In the genomic region with DNA sequence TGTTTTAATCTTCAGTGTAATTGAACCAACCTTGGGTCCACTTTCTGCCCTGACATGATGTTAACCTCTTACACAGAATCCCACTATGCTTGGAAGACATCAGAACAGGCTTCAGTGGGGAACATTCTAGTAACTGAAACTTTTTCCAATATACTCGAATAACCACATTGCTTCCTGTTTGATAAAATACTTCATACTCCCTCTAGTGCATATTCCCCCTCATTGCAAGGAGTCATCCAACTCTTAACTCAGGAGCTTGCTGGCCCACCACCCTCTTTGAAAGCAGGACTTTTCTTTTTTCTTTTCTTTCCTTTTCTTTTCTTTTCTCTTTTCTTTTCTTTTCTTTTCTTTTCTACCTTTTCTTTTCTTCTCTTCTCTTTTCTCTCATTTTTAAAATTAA, we compare ENCODE assay signal across 11 mouse cellular contexts.
A peak's percentile ranks its signal among the peaks of the same experiment; 100 is the strongest.
DNase-seq lines count a peak whose midpoint lies in the region; ATAC-seq and TF ChIP-seq lines count a peak whose summit lies in the region.
"Had no signal": no experiment of that assay in that cellular context is flagged by ENCODE, and none has a peak within 500 bp of the region (broad histone marks: within the 10 kb centered on the region; RNA-seq: fewer than 3 reads in every experiment).

No protein-coding gene starts in this region.

- TF ChIP-seq CTCF in kidney, postnatal 0 days (IDR thresholded peaks at IDR 0.05; ENCODE audit: low read depth), result peak; percentile 72
- TF ChIP-seq CTCF in E14TG2a.4 (conservative IDR thresholded peaks at IDR 0.05; ENCODE audit: low read length), result peak; percentile 29

- no peak for DNase-seq in cerebellum, adult 11-12 months
- DNase-seq in kidney, postnatal 0 days (ENCODE audit: low spot score), result peak; percentile 82
- DNase-seq in kidney, adult 18-20 months, result no peak
- DNase-seq in embryonic facial prominence, embryonic 14.5 days (ENCODE audit: low spot score), result peak; percentile 50
- DNase-seq in adrenal gland, postnatal 10 days, result no peak
- no peak for DNase-seq in cerebellum, postnatal 25 days
- DNase-seq: heart, postnatal 36 days; thymus, postnatal 4 days had no signal

- peak; percentile 31; the same call in 1 of the 2 replicates for ATAC-seq in cerebellum, adult (ENCODE audit: insufficient number of reproducible peaks, low FRiP score, low TSS enrichment)
- ATAC-seq in kidney, postnatal 0 days (replicated peaks; ENCODE audit: low FRiP score, low read depth), result no peak
- no peak for ATAC-seq in embryonic facial prominence, embryonic 14.5 days (ENCODE audit: low read depth)

- H3K27ac ChIP-seq in kidney, postnatal 0 days, result no peak overlapping the region
- H3K27ac ChIP-seq in embryonic facial prominence, embryonic 14.5 days (replicated peaks; ENCODE audit: low read depth, low read length), result no peak overlapping the region
- H3K27ac ChIP-seq: midbrain, embryonic 12.5 days had no signal

- H3K27me3 ChIP-seq in kidney, postnatal 0 days (ENCODE audit: insufficient read depth, low read length), result no peaks in the 10 kb centered on the region
- H3K27me3 ChIP-seq in E14TG2a.4 (ENCODE audit: insufficient read depth, low read length), result no peaks in the 10 kb centered on the region
- no peaks in the 10 kb centered on the region for H3K27me3 ChIP-seq in embryonic facial prominence, embryonic 14.5 days (replicated peaks; ENCODE audit: control insufficient read depth, insufficient read depth, low read length)
- H3K27me3 ChIP-seq: midbrain, embryonic 12.5 days had no signal

- no peaks in the 10 kb centered on the region for H3K4me1 ChIP-seq in kidney, postnatal 0 days (replicated peaks; ENCODE audit: insufficient read depth, low read length)
- no peaks in the 10 kb centered on the region for H3K4me1 ChIP-seq in E14TG2a.4 (replicated peaks; ENCODE audit: low read depth, low read length)
- H3K4me1 ChIP-seq in embryonic facial prominence, embryonic 14.5 days (ENCODE audit: control insufficient read depth, insufficient read depth, low read length), result no peaks in the 10 kb centered on the region
- H3K4me1 ChIP-seq: midbrain, embryonic 12.5 days had no signal

- H3K4me3 ChIP-seq in kidney, postnatal 0 days (replicated peaks; ENCODE audit: low read depth, low read length), result no peak overlapping the region
- no peak overlapping the region for H3K4me3 ChIP-seq in E14TG2a.4 (replicated peaks; ENCODE audit: low read length)
- H3K4me3 ChIP-seq in embryonic facial prominence, embryonic 14.5 days (ENCODE audit: low read depth, low read length), result no peak overlapping the region
- H3K4me3 ChIP-seq: midbrain, embryonic 12.5 days had no signal

- H3K9me3 ChIP-seq in kidney, postnatal 0 days (replicated peaks; ENCODE audit: low read length), result no peaks in the 10 kb centered on the region
- no peaks in the 10 kb centered on the region for H3K9me3 ChIP-seq in E14TG2a.4 (ENCODE audit: low read length)
- H3K9me3 ChIP-seq in embryonic facial prominence, embryonic 14.5 days (ENCODE audit: control insufficient read depth, low read length), result no peaks in the 10 kb centered on the region
- H3K9me3 ChIP-seq: midbrain, embryonic 12.5 days had no signal

- no peaks in the 10 kb centered on the region for H3K36me3 ChIP-seq in kidney, postnatal 0 days (ENCODE audit: insufficient read depth, low read length)
- no peaks in the 10 kb centered on the region for H3K36me3 ChIP-seq in E14TG2a.4 (ENCODE audit: insufficient read depth, low read length)
- no peaks in the 10 kb centered on the region for H3K36me3 ChIP-seq in embryonic facial prominence, embryonic 14.5 days (ENCODE audit: control insufficient read depth, insufficient read depth, low read length)
- H3K36me3 ChIP-seq: midbrain, embryonic 12.5 days had no signal

- H3K9ac ChIP-seq in kidney, postnatal 0 days (ENCODE audit: low read depth, low read length), result no peak overlapping the region
- H3K9ac ChIP-seq in embryonic facial prominence, embryonic 14.5 days (ENCODE audit: low read depth, low read length), result no peak overlapping the region
- H3K9ac ChIP-seq: midbrain, embryonic 12.5 days had no signal

- no peak overlapping the region for H3K4me2 ChIP-seq in kidney, postnatal 0 days (ENCODE audit: low read length)
- no peak overlapping the region for H3K4me2 ChIP-seq in embryonic facial prominence, embryonic 14.5 days (ENCODE audit: low read depth, low read length)
- H3K4me2 ChIP-seq: midbrain, embryonic 12.5 days had no signal

- WGBS in kidney, postnatal 0 days, result 19% methylated on average over 1 of the region's 1 CpGs
- WGBS in embryonic facial prominence, embryonic 14.5 days, result 12% methylated on average over 1 of the region's 1 CpGs

Comparison
In these comparisons a context has a peak if more than half of its experiments do, and no peak if none do; other contexts are left out.
1. DNase-seq: peak in kidney, postnatal 0 days (single experiment) and embryonic facial prominence, embryonic 14.5 days (single experiment); none in cerebellum, adult 11-12 months (single experiment), kidney, adult 18-20 months (single experiment), adrenal gland, postnatal 10 days (single experiment) and cerebellum, postnatal 25 days (0 of 2).